Mouse (Mus musculus) testis, adult 2 months (tissue): ENCODE measurements around the gene Arhgap30.

Experiments used
- CTCF ChIP-seq: fragments of 200-500 bp; IDR thresholded peaks from 2 replicates; pipeline ENCODE4 v1.5.1; 2012; ENCODE audit warnings: low read depth, mild to moderate bottlenecking, inconsistent platforms, low read length, moderate library complexity; ENCODE audit not compliant: control insufficient read depth, insufficient read depth, insufficient replicate concordance
- POLR2A ChIP-seq: fragments of 200-500 bp; IDR thresholded peaks from 2 replicates; pipeline ENCODE4 v1.6.1; 2012; ENCODE audit warnings: low read depth, mild to moderate bottlenecking, inconsistent platforms, low read length, moderate library complexity; ENCODE audit not compliant: control insufficient read depth

DNA sequence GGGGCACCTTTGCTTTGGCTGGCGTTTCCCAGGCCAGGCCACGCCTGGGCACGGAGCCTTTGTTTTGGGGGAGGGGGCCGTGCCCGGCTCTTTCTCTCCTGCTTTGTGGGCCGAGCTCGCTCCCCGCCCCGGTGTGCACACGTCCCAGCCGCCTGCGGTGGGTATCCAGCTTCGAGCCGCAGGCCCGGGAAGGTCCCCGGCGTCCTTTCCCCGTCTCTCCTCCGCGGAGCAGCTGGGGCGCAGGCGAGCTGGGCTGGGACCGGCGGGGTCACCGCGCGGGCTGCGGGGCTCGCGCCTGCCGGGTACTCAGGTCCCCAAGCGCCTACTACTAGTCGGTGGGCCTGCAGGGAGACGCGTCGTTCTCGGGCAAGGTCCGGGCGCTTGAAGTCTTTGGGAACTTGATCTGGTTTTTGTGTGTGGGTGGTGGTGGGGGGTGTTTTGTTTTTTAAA is 22.8 kb downstream of the Arhgap30 start:
- no peak for TF ChIP-seq POLR2A
- TF ChIP-seq CTCF, result no peak
